Mouse (Mus musculus): Measurements from ENCODE around the gene Cbx7.
"Not testable (repeated sequence)": the region's sequence is repeated elsewhere in the genome, so short reads cannot be mapped to it uniquely, and the experiment has no call there.

The Cbx7 gene

GRCm38 (mm10) chr15:79918485-79918884 is 52.4 kb downstream of the Cbx7 start:
- no peak for DNase-seq

- DNase-seq = no peak
These were observed 53.7 kb downstream of the Cbx7 start for GRCm38 (mm10) chr15:79917111-79917720.

GRCm38 (mm10) chr15:79916150-79916549 is 54.8 kb downstream of the Cbx7 start:
- no peak for DNase-seq

GRCm38 (mm10) chr15:79914357-79914756 is 56.6 kb downstream of the Cbx7 start:
- DNase-seq = no peak

GRCm38 (mm10) chr15:79913761-79914346 is 57.1 kb downstream of the Cbx7 start:
- no peak for DNase-seq

GRCm38 (mm10) chr15:79911339-79911738 is 59.6 kb downstream of the Cbx7 start:
- DNase-seq = no peak

- not testable (repeated sequence) for DNase-seq
These were observed 60.1 kb downstream of the Cbx7 start for GRCm38 (mm10) chr15:79910812-79911211.

GRCm38 (mm10) chr15:79909006-79909405 is 61.9 kb downstream of the Cbx7 start:
- not testable (repeated sequence) for DNase-seq

- DNase-seq = no peak
These were observed 64.1 kb downstream of the Cbx7 start for GRCm38 (mm10) chr15:79906855-79907254.

- DNase-seq = no peak
These were observed 65.7 kb downstream of the Cbx7 start for GRCm38 (mm10) chr15:79905211-79905610.

GRCm38 (mm10) chr15:79904678-79905077 is 66.2 kb downstream of the Cbx7 start:
- not testable (repeated sequence) for DNase-seq

GRCm38 (mm10) chr15:79903963-79904362 is 67.0 kb downstream of the Cbx7 start:
- no peak for DNase-seq

GRCm38 (mm10) chr15:79903081-79903480 is 67.8 kb downstream of the Cbx7 start:
- DNase-seq = not testable (repeated sequence)

GRCm38 (mm10) chr15:79901399-79901798 is 69.5 kb downstream of the Cbx7 start:
- no peak for DNase-seq

GRCm38 (mm10) chr15:79900751-79901150 is 70.2 kb downstream of the Cbx7 start:
- no peak for DNase-seq

- no peak for DNase-seq
These were observed 71.0 kb downstream of the Cbx7 start for GRCm38 (mm10) chr15:79899828-79900510.

- DNase-seq = no peak
These were observed 71.9 kb downstream of the Cbx7 start for GRCm38 (mm10) chr15:79898988-79899387.

GRCm38 (mm10) chr15:79896080-79896725 is 74.7 kb downstream of the Cbx7 start:
- DNase-seq = no peak

- not testable (repeated sequence) for DNase-seq
These were observed 75.5 kb downstream of the Cbx7 start for GRCm38 (mm10) chr15:79895221-79896079.

- DNase-seq = no peak
These were observed 76.6 kb downstream of the Cbx7 start for GRCm38 (mm10) chr15:79894343-79894742.

- no peak for DNase-seq
These were observed 77.1 kb downstream of the Cbx7 start for GRCm38 (mm10) chr15:79893824-79894123.

- no peak for DNase-seq
These were observed 77.7 kb downstream of the Cbx7 start for GRCm38 (mm10) chr15:79892995-79893823.

Measured in cerebellum, adult 11-12 months (tissue).